Mouse (Mus musculus) CH12.LX (cell line): ENCODE data around the gene Arhgap33. TPM values are rescaled to one million over a fixed set of nuclear protein-coding genes. Genes with fewer than 3 reads are reported as not detected.
A peak's percentile ranks its signal among the peaks of the same experiment; 100 is the strongest.

ENCODE experiments used
- DNase-seq: peaks from one replicate; pipeline ENCODE4 v3.0.0-alpha.2; 2013; ENCODE audit errors: extremely low read depth
- H3K27ac ChIP-seq: 2 replicates; pipeline ENCODE4 v1.5.1; 2012; ENCODE audit warnings: low read depth, mild to moderate bottlenecking, control low read depth, moderate library complexity; ENCODE audit not compliant: insufficient read depth
- H3K27me3 ChIP-seq: replicated peaks from 2 replicates; pipeline ENCODE3; 2012; ENCODE audit warnings: inconsistent platforms
- H3K36me3 ChIP-seq, 2 experiments: replicated peaks in 1 of 2; 2 replicates each; pipeline versions ENCODE3 to v1.6.1; 2012; ENCODE audit warnings: inconsistent platforms in 1 of 2, low read length in 1 of 2, mild to moderate bottlenecking in 1 of 2, mixed read lengths in 1 of 2, moderate library complexity in 1 of 2; ENCODE audit not compliant: control insufficient read depth in 1 of 2, insufficient read depth in 1 of 2
- H3K4me1 ChIP-seq, 2 experiments: 2 replicates each; pipeline ENCODE4 v1.6.1; 2012; ENCODE audit warnings: inconsistent platforms in 1 of 2, moderate library complexity in 1 of 2; ENCODE audit not compliant: insufficient read depth in 2 of 2, control insufficient read depth in 1 of 2
- H3K4me2 ChIP-seq: 2 replicates; pipeline ENCODE4 v1.6.1; 2012; ENCODE audit warnings: low read depth, mild to moderate bottlenecking, control low read depth; ENCODE audit not compliant: poor library complexity, insufficient read depth, severe bottlenecking
- H3K4me3 ChIP-seq, 3 experiments: fragments of 150-350 bp in 1 of 3; sonication (generic) in 1 of 3; replicated peaks in 1 of 3; 2 replicates each; pipeline versions ENCODE3 to v1.5.1; 2011 to 2012; ENCODE audit warnings: low read depth in 2 of 3, low read length in 2 of 3, mild to moderate bottlenecking in 2 of 3, moderate library complexity in 2 of 3, control low read depth in 1 of 3, improper control_type of control experiment in 1 of 3, inconsistent platforms in 1 of 3, mixed read lengths in 1 of 3; ENCODE audit not compliant: poor library complexity in 1 of 3
- H3K79me2 ChIP-seq: replicated peaks from 2 replicates; pipeline ENCODE4 v1.6.1; 2012; ENCODE audit warnings: mild to moderate bottlenecking, moderate library complexity; ENCODE audit not compliant: control insufficient read depth, poor library complexity, insufficient read depth, severe bottlenecking; ENCODE audit errors: extremely low read depth
- H3K9ac ChIP-seq: 2 replicates; pipeline ENCODE4 v1.6.1; 2012; ENCODE audit warnings: low read depth, mild to moderate bottlenecking, control low read depth, moderate library complexity; ENCODE audit not compliant: insufficient read depth
- H3K9me3 ChIP-seq: replicated peaks from 2 replicates; pipeline ENCODE3; 2012; ENCODE audit warnings: low read length, inconsistent platforms, mixed read lengths
- BHLHE40 ChIP-seq: IDR thresholded peaks from 2 replicates; pipeline ENCODE4 v1.6.1; 2011; ENCODE audit warnings: mild to moderate bottlenecking, low read depth, low read length, improper control_type of control experiment
- CHD1 ChIP-seq: IDR thresholded peaks from 2 replicates; pipeline ENCODE4 v1.6.1; 2012; ENCODE audit warnings: low read depth, low read length, improper control_type of control experiment, inconsistent platforms
- CTCF ChIP-seq, 2 experiments: IDR thresholded peaks in 1 of 2; conservative IDR thresholded peaks in 1 of 2; 2 replicates each; pipeline ENCODE4 v1.5.1; 2011 to 2012; ENCODE audit warnings: low read depth in 2 of 2, low read length in 2 of 2, improper control_type of control experiment in 1 of 2, inconsistent platforms in 1 of 2, mild to moderate bottlenecking in 1 of 2, moderate library complexity in 1 of 2
- E2F4 ChIP-seq: IDR thresholded peaks from 2 replicates; pipeline ENCODE4 v1.6.1; 2011; ENCODE audit warnings: low read depth, low read length, improper control_type of control experiment; ENCODE audit not compliant: insufficient replicate concordance
- ELF1 ChIP-seq: IDR thresholded peaks from 2 replicates; pipeline ENCODE4 v1.6.1; 2014; ENCODE audit warnings: low read depth, mild to moderate bottlenecking, inconsistent platforms, low read length, improper control_type of control experiment
- ETS1 ChIP-seq: conservative IDR thresholded peaks from 2 replicates; pipeline ENCODE4 v1.6.1; 2012; ENCODE audit warnings: low read depth, mild to moderate bottlenecking, inconsistent platforms, low read length, improper control_type of control experiment, moderate library complexity
- GABPA ChIP-seq: IDR thresholded peaks from 2 replicates; pipeline ENCODE4 v1.6.1; 2012; ENCODE audit warnings: low read depth, low read length, improper control_type of control experiment, inconsistent platforms; ENCODE audit not compliant: insufficient replicate concordance
- HCFC1 ChIP-seq: IDR thresholded peaks from 2 replicates; pipeline ENCODE4 v1.6.1; 2012; ENCODE audit warnings: low read depth, mild to moderate bottlenecking, inconsistent platforms, low read length, improper control_type of control experiment
- IRF4 ChIP-seq: IDR thresholded peaks from 2 replicates; pipeline ENCODE4 v1.6.1; 2014; ENCODE audit warnings: low read depth, mild to moderate bottlenecking, inconsistent platforms, low read length, improper control_type of control experiment
- JUND ChIP-seq: conservative IDR thresholded peaks from 2 replicates; pipeline ENCODE4 v1.6.1; 2011; ENCODE audit warnings: low read depth, low read length, improper control_type of control experiment
- KAT2A ChIP-seq: IDR thresholded peaks from 2 replicates; pipeline ENCODE4 v1.6.1; 2012; ENCODE audit warnings: low read length, improper control_type of control experiment, inconsistent platforms; ENCODE audit not compliant: insufficient replicate concordance
- MAFK ChIP-seq: IDR thresholded peaks from 2 replicates; pipeline ENCODE4 v1.6.1; 2011; ENCODE audit warnings: low read length, improper control_type of control experiment; ENCODE audit not compliant: insufficient replicate concordance
- MAX ChIP-seq: IDR thresholded peaks from 2 replicates; pipeline ENCODE4 v1.6.1; 2011; ENCODE audit warnings: low read length, improper control_type of control experiment
- MAZ ChIP-seq: IDR thresholded peaks from 2 replicates; pipeline ENCODE4 v1.6.1; 2012; ENCODE audit warnings: low read depth, mild to moderate bottlenecking, inconsistent platforms, low read length, improper control_type of control experiment, moderate library complexity
- MEF2A ChIP-seq: IDR thresholded peaks from 2 replicates; pipeline ENCODE4 v1.6.1; 2014; ENCODE audit warnings: low read depth, mild to moderate bottlenecking, inconsistent platforms, low read length, improper control_type of control experiment, borderline replicate concordance
- MXI1 ChIP-seq: IDR thresholded peaks from 2 replicates; pipeline ENCODE4 v1.6.1; 2011; ENCODE audit warnings: mild to moderate bottlenecking, low read depth, low read length, improper control_type of control experiment
- MYC ChIP-seq: IDR thresholded peaks from 2 replicates; pipeline ENCODE4 v1.6.1; 2011; ENCODE audit warnings: low read depth, mild to moderate bottlenecking, improper control_type of control experiment, low read length
- NELFE ChIP-seq: IDR thresholded peaks from 2 replicates; pipeline ENCODE4 v1.6.1; 2011; ENCODE audit warnings: low read depth, low read length, improper control_type of control experiment
- NRF1 ChIP-seq: IDR thresholded peaks from 2 replicates; pipeline ENCODE4 v1.6.1; 2014; ENCODE audit warnings: low read depth, mild to moderate bottlenecking, inconsistent platforms, low read length, improper control_type of control experiment, moderate library complexity
- PAX5 ChIP-seq: IDR thresholded peaks from 2 replicates; pipeline ENCODE4 v1.6.1; 2012; ENCODE audit warnings: low read length, inconsistent platforms, mixed read lengths
- POLR2A ChIP-seq: IDR thresholded peaks from 2 replicates; pipeline ENCODE4 v1.6.1; 2011; ENCODE audit warnings: low read depth, mild to moderate bottlenecking, improper control_type of control experiment, low read length
- POLR2AphosphoS2 ChIP-seq: IDR thresholded peaks from 2 replicates; pipeline ENCODE4 v1.6.1; 2011; ENCODE audit warnings: low read depth, low read length, improper control_type of control experiment
- RCOR1 ChIP-seq: conservative IDR thresholded peaks from 2 replicates; pipeline ENCODE4 v1.6.1; 2012; ENCODE audit warnings: low read depth, mild to moderate bottlenecking, inconsistent platforms, low read length, improper control_type of control experiment
- SIN3A ChIP-seq: IDR thresholded peaks from 2 replicates; pipeline ENCODE4 v1.6.1; 2012; ENCODE audit warnings: low read length, improper control_type of control experiment, inconsistent platforms
- TCF12 ChIP-seq: IDR thresholded peaks from 2 replicates; pipeline ENCODE4 v1.6.1; 2014; ENCODE audit warnings: low read depth, mild to moderate bottlenecking, inconsistent platforms, low read length, improper control_type of control experiment
- UBTF ChIP-seq: IDR thresholded peaks from 2 replicates; pipeline ENCODE4 v1.6.1; 2012; ENCODE audit warnings: low read depth, mild to moderate bottlenecking, inconsistent platforms, low read length, improper control_type of control experiment, moderate library complexity
- USF2 ChIP-seq: conservative IDR thresholded peaks from 2 replicates; pipeline ENCODE4 v1.6.1; 2011; ENCODE audit warnings: low read depth, low read length, improper control_type of control experiment
- ZC3H11A ChIP-seq: IDR thresholded peaks from 2 replicates; pipeline ENCODE4 v1.6.1; 2012; ENCODE audit warnings: low read depth, mild to moderate bottlenecking, inconsistent platforms, low read length, improper control_type of control experiment
- ZMIZ1 ChIP-seq: IDR thresholded peaks from 2 replicates; pipeline ENCODE4 v1.6.1; 2012; ENCODE audit warnings: low read depth, mild to moderate bottlenecking, inconsistent platforms, low read length, improper control_type of control experiment
- ZNF384 ChIP-seq: IDR thresholded peaks from 2 replicates; pipeline ENCODE4 v1.6.1; 2012; ENCODE audit warnings: low read depth, low read length, improper control_type of control experiment, inconsistent platforms
- dilution Hi-C: fragments of 300-500 bp; cut with MboI; formaldehyde crosslinking; loops from 2 replicates; pipeline ENCODE4 v1.14.3; 2020; ENCODE audit warnings: low sequenced_read_pairs; ENCODE audit not compliant: extremely low pct_unique_long_range_greater_than_20kb, extremely low pct_ligation_motif_present
- in situ Hi-C: fragments of 300-500 bp; cut with MboI; formaldehyde crosslinking; loops from 3 replicates; pipeline ENCODE4 v1.14.3; 2019; ENCODE audit warnings: low sequenced_read_pairs, low pct_ligation_motif_present, low pct_unique_long_range_greater_than_20kb, mixed read lengths
- polyA plus RNA-seq: library from polyadenylated mRNA; unstranded; fragments of >175 nt; gene quantifications from 2 replicates; pipeline ENCODE4 v1.2.1, GENCODE M21; 2012; ENCODE audit warnings: low read depth; ENCODE audit not compliant: insufficient read length
- total RNA-seq, 2 experiments: library from RNA; depleted of rRNA; stranded (reverse); fragments of 300-350 nt in 1 of 2; fragments of >200 nt in 1 of 2; gene quantifications; 2 replicates each; pipeline ENCODE4 v1.2.3; 2012 to 2014

Gene Arhgap33
- total and polyA plus RNA-seq, 3 experiments, result 0.44 to 9.2 (median 2.8) TPM

DNA sequence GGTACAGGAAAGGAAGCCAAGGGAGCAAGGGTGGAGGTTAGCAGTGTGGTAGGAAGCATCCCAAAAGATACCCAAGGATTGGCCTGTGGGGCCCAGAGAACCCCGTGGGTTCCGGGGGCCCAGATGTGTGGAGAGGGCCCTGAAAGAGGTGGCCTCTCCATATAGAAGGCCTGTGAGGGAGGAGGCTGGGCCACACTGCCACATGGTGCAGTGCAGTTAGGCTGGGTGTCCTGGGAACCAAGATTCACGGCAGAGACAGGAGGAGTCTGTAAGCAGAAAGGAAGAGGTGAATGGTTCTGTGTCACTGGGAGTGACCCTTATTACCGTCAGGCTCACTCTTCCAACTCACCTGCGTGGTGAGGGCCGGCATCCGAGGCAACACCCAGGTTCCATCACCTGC is 5.7 kb upstream of the Arhgap33 start:
- no peak for DNase-seq
- dilution Hi-C loops (no loop called here), in situ Hi-C loops (no loop called here)
- no peak overlapping the region for H3K27ac ChIP-seq
- H3K27me3 ChIP-seq, result no peaks in the 10 kb centered on the region
- H3K4me2 ChIP-seq, result no peak overlapping the region
- H3K9ac ChIP-seq, result no peak overlapping the region
- peaks cover 0 to 4% of the 10 kb centered on the region in 2 experiments; a peak in 2 of 4 replicates for H3K4me1 ChIP-seq
- H3K79me2 ChIP-seq, result no peaks in the 10 kb centered on the region
- H3K36me3 ChIP-seq, result peaks cover 17 to 58% of the 10 kb centered on the region in 2 experiments
- TF ChIP-seq IRF4, result no peak
- TF ChIP-seq NELFE, result no peak
- TF ChIP-seq GABPA, result no peak
- TF ChIP-seq JUND, result no peak
- no peak for TF ChIP-seq KAT2A
- no peak for TF ChIP-seq MAZ
- TF ChIP-seq ZNF384, result no peak
- no peak for TF ChIP-seq SIN3A
- TF ChIP-seq RCOR1, result no peak
- TF ChIP-seq NRF1, result no peak
- TF ChIP-seq POLR2A, result no peak
- no peak for TF ChIP-seq ZMIZ1
- no peak for TF ChIP-seq TCF12
- TF ChIP-seq CHD1, result no peak
- TF ChIP-seq MAX, result no peak
- TF ChIP-seq MYC, result no peak
- TF ChIP-seq UBTF, result no peak
- no peak for TF ChIP-seq POLR2AphosphoS2
- TF ChIP-seq CTCF (conservative IDR thresholded peaks at IDR 0.05 in 1 of 2, IDR thresholded peaks at IDR 0.05 in 1 of 2; ENCODE audit: low read depth in 2 of 2, low read length in 2 of 2), result no peak
- TF ChIP-seq MXI1, result no peak
- H3K9me3 ChIP-seq, result no peaks in the 10 kb centered on the region
- H3K4me3 ChIP-seq, result no peak overlapping the region

- Histone ChIP-seq H3K4me1 (peaks cover 4 to 14% of the 10 kb centered on the region in 2 experiments), H3K4me2 (peak overlapping the region; percentile 50), H3K27ac (no peak overlapping the region), H3K79me2 (no peaks in the 10 kb centered on the region), H3K27me3 (no peaks in the 10 kb centered on the region), H3K9ac (peak overlapping the region; percentile 56), H3K36me3 (peaks cover 19 to 54% of the 10 kb centered on the region in 2 experiments), H3K4me3 (peak overlapping the region; percentile 32 to 83 (median 67)), H3K9me3 (no peaks in the 10 kb centered on the region)
- TF ChIP-seq ZNF384 (no peak), USF2 (no peak), HCFC1 (no peak), TCF12 (no peak), ETS1 (no peak), BHLHE40 (no peak), PAX5 (no peak), MXI1 (no peak), POLR2AphosphoS2 (no peak), MYC (no peak), CTCF (conservative IDR thresholded peaks at IDR 0.05 in 1 of 2, IDR thresholded peaks at IDR 0.05 in 1 of 2; ENCODE audit: low read depth in 2 of 2, low read length in 2 of 2) (no peak), POLR2A (no peak), ZC3H11A (no peak), CHD1 (no peak), MAFK (no peak), E2F4 (no peak), ELF1 (no peak), MEF2A (no peak), IRF4 (no peak), JUND (no peak)
- dilution Hi-C loops, result no loop called here
- in situ Hi-C loops, result no loop called here
- no peak for DNase-seq
These were observed 773 bp downstream of the Arhgap33 start for GRCm38 (mm10) chr7:30533941-30534632.
